Mouse (Mus musculus): ENCODE measurements at regions not wholly inside any gene's neighbourhood (a gene's known extent, or its start where the extent isn't known, plus 50 kb on each side); places are given as distances from the start of the nearest gene placed in this dataset.

DNA sequence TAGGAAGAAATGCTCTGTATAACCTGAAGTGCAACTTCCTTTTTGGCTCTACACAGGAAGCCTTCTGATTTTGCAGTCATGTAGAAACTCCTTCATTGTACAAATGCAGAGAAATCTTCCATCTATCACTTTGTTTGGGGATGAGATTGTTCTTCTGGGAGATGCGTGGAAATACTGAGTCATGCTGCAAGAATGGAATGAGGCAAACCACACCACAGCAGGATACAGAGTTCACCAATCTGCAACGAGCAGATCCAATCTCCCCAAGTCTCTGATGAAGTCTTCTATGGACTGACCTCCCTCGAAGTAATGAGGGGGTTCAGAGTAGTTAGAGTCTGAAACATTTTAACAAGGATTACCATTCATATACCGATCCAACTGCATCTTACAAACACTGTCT lies 352.9 kb downstream of the 1500009L16Rik start:
- TF ChIP-seq USF1 (IDR thresholded peaks at IDR 0.05; ENCODE audit: low read depth) (no peak), CTCF (IDR thresholded peaks at IDR 0.05; ENCODE audit: control insufficient read depth, insufficient read depth, insufficient read length) (no peak)
